In genomic region chr14:119642874-119643273, GRCm38 (mm10) we compare ENCODE assay signal across 15 mouse cellular contexts.
"Had no signal": no experiment of that assay in that cellular context is flagged by ENCODE, and none has a peak within 500 bp of the region (broad histone marks: within the 10 kb centered on the region; RNA-seq: fewer than 3 reads in every experiment).

No protein-coding gene starts in this region.

- DNase-seq: gastrocnemius, postnatal 14 days; gastrocnemius, postnatal 36 days; heart, adult 18-20 months; heart, postnatal 10 days; heart, postnatal 4 days; kidney, adult 18-20 months; kidney, adult 8-10 months; kidney, postnatal 14 days; kidney, postnatal 4 days; liver; liver, embryonic 13.5 days had no signal

- ATAC-seq: hindbrain, embryonic 16.5 days; inflammation-experienced regulatory T-cells, adult 6 months; intestine, embryonic 15.5 days; intestine, postnatal 0 days had no signal
